Mouse (Mus musculus) G1E (cell line): Measurements from ENCODE around the gene Clock.

Source experiments
- CTCF ChIP-seq: IDR thresholded peaks from 2 replicates; pipeline ENCODE4 v1.5.1; 2012; ENCODE audit warnings: low read depth, low read length, inconsistent platforms, mixed read lengths
- GATA1 ChIP-seq: IDR thresholded peaks from 2 replicates; pipeline ENCODE4 v1.6.1; 2012; ENCODE audit warnings: borderline replicate concordance, low read length, inconsistent platforms, mixed read lengths
- GATA2 ChIP-seq: IDR thresholded peaks from 2 replicates; pipeline ENCODE4 v1.6.1; 2012; ENCODE audit warnings: low read depth, low read length, inconsistent platforms, borderline replicate concordance
- POLR2AphosphoS5 ChIP-seq: IDR thresholded peaks from 2 replicates; pipeline ENCODE4 v1.6.1; 2012; ENCODE audit warnings: low read depth, low read length, inconsistent platforms; ENCODE audit not compliant: insufficient replicate concordance
- TAL1 ChIP-seq: conservative IDR thresholded peaks from 2 replicates; pipeline ENCODE4 v1.6.1; 2012; ENCODE audit warnings: low read depth, low read length, inconsistent platforms, mixed read lengths

DNA sequence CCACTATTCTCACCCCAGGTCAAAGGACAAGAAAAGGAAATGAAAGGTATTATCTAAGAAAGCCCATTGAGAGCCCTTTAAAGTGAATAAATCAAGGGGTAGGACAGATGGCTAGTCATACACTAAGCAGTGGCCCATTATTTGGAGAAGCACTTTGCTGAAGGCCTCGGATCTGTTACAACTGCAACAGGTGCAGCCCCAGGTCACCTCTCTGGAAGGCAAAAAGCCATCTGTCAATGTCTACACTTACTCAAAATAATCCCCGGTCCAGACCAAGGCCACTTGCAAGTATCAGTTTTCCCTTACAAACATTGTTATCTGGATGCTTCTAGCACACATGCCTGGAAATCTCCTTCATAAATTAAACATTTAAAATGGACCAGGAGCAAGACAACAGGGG, 36.3 kb upstream of the Clock start:
- no peak for TF ChIP-seq GATA1
- no peak for TF ChIP-seq CTCF
- no peak for TF ChIP-seq TAL1
- TF ChIP-seq POLR2AphosphoS5: no peak
- TF ChIP-seq GATA2: no peak
